ENCODE assay signal across 23 mouse cellular contexts in the genomic region with DNA sequence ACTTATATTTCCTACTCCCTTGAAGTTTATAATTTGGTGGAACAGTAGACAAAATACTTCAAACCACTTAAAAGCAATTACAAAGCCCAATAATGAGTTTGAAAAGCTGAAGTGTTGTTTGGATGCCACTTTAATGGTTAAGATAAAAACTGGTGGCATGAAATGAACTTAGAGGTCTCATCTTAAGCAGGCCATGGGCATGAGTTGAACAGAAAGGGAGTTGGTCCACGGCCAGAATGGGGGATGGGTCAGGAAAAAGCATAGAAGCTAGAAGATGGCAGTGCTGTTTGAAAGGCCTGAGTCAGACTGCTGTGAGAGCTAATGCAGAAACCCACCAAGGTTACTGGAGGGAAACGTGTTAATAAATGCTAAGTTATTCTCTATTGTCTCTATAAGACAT.
A peak's percentile ranks its signal among the peaks of the same experiment; 100 is the strongest.
DNase-seq lines count a peak whose midpoint lies in the region; ATAC-seq lines count a peak whose summit lies in the region.
"Had no signal": no experiment of that assay in that cellular context is flagged by ENCODE, and none has a peak within 500 bp of the region (broad histone marks: within the 10 kb centered on the region; RNA-seq: fewer than 3 reads in every experiment).

No protein-coding gene starts in this region.

- H3K9me3 ChIP-seq in forebrain, embryonic 16.5 days (ENCODE audit: control insufficient read depth, low read length): no peaks in the 10 kb centered on the region
- no peaks in the 10 kb centered on the region for H3K9me3 ChIP-seq in forebrain, embryonic 15.5 days
- no peaks in the 10 kb centered on the region for H3K9me3 ChIP-seq in midbrain, embryonic 11.5 days (ENCODE audit: control insufficient read depth, low read length)
- H3K9me3 ChIP-seq in midbrain, embryonic 15.5 days: no peaks in the 10 kb centered on the region
- H3K9me3 ChIP-seq: embryonic facial prominence, embryonic 12.5 days; heart, embryonic 13.5 days; hindbrain, embryonic 15.5 days; kidney, embryonic 15.5 days; liver, embryonic 12.5 days had no signal

- H3K4me1 ChIP-seq in forebrain, embryonic 16.5 days (replicated peaks; ENCODE audit: control insufficient read depth, insufficient read depth, low read length): no peaks in the 10 kb centered on the region
- H3K4me1 ChIP-seq in forebrain, embryonic 15.5 days: no peaks in the 10 kb centered on the region
- no peaks in the 10 kb centered on the region for H3K4me1 ChIP-seq in midbrain, embryonic 11.5 days (ENCODE audit: control insufficient read depth, insufficient read depth, low read length)
- H3K4me1 ChIP-seq in midbrain, embryonic 15.5 days: no peaks in the 10 kb centered on the region
- H3K4me1 ChIP-seq: embryonic facial prominence, embryonic 12.5 days; heart, embryonic 13.5 days; hindbrain, embryonic 15.5 days; kidney, embryonic 15.5 days; liver, embryonic 12.5 days had no signal

- H3K36me3 ChIP-seq in forebrain, embryonic 16.5 days (ENCODE audit: control insufficient read depth, insufficient read depth): no peaks in the 10 kb centered on the region
- no peaks in the 10 kb centered on the region for H3K36me3 ChIP-seq in forebrain, embryonic 15.5 days
- H3K36me3 ChIP-seq in midbrain, embryonic 11.5 days (ENCODE audit: control insufficient read depth, insufficient read depth, low read length): no peaks in the 10 kb centered on the region
- H3K36me3 ChIP-seq in midbrain, embryonic 15.5 days (replicated peaks): no peaks in the 10 kb centered on the region
- H3K36me3 ChIP-seq: embryonic facial prominence, embryonic 12.5 days; G1E; heart, embryonic 13.5 days; hindbrain, embryonic 15.5 days; kidney, embryonic 15.5 days; liver, embryonic 12.5 days had no signal

- no peaks in the 10 kb centered on the region for H3K27me3 ChIP-seq in forebrain, embryonic 16.5 days (replicated peaks; ENCODE audit: control insufficient read depth, insufficient read depth, low read length)
- no peaks in the 10 kb centered on the region for H3K27me3 ChIP-seq in forebrain, embryonic 15.5 days
- H3K27me3 ChIP-seq in midbrain, embryonic 11.5 days (ENCODE audit: control insufficient read depth, insufficient read depth, low read length): no peaks in the 10 kb centered on the region
- H3K27me3 ChIP-seq in midbrain, embryonic 15.5 days (replicated peaks): no peaks in the 10 kb centered on the region
- H3K27me3 ChIP-seq: embryonic facial prominence, embryonic 12.5 days; heart, embryonic 13.5 days; hindbrain, embryonic 15.5 days; kidney, embryonic 15.5 days; liver, embryonic 12.5 days had no signal

- H3K27ac ChIP-seq in forebrain, embryonic 16.5 days (ENCODE audit: low read length): no peak overlapping the region
- H3K27ac ChIP-seq in forebrain, embryonic 15.5 days (replicated peaks): no peak overlapping the region
- no peak overlapping the region for H3K27ac ChIP-seq in midbrain, embryonic 11.5 days (ENCODE audit: low read depth, low read length)
- H3K27ac ChIP-seq in midbrain, embryonic 15.5 days: no peak overlapping the region
- H3K27ac ChIP-seq: embryonic facial prominence, embryonic 12.5 days; heart, embryonic 13.5 days; hindbrain, embryonic 15.5 days; kidney, embryonic 15.5 days; liver, embryonic 12.5 days; macrophage had no signal

- H3K4me3 ChIP-seq in forebrain, embryonic 16.5 days (replicated peaks; ENCODE audit: low read length): no peak overlapping the region
- H3K4me3 ChIP-seq in forebrain, embryonic 15.5 days: no peak overlapping the region
- no peak overlapping the region for H3K4me3 ChIP-seq in midbrain, embryonic 11.5 days (ENCODE audit: low read depth, low read length)
- H3K4me3 ChIP-seq in midbrain, embryonic 15.5 days: no peak overlapping the region
- H3K4me3 ChIP-seq: embryonic facial prominence, embryonic 12.5 days; heart, embryonic 13.5 days; hindbrain, embryonic 15.5 days; kidney, embryonic 15.5 days; liver, embryonic 12.5 days had no signal

- no peak overlapping the region for H3K9ac ChIP-seq in forebrain, embryonic 16.5 days (replicated peaks; ENCODE audit: low read depth, low read length)
- no peak overlapping the region for H3K9ac ChIP-seq in forebrain, embryonic 15.5 days (replicated peaks)
- no peak overlapping the region for H3K9ac ChIP-seq in midbrain, embryonic 11.5 days (ENCODE audit: low read length)
- no peak overlapping the region for H3K9ac ChIP-seq in midbrain, embryonic 15.5 days
- H3K9ac ChIP-seq: embryonic facial prominence, embryonic 12.5 days; heart, embryonic 13.5 days; hindbrain, embryonic 15.5 days; kidney, embryonic 15.5 days; liver, embryonic 12.5 days; liver, postnatal 0 days had no signal

- DNase-seq in cerebellum, postnatal 14 days: peak; percentile 43 to 72
- DNase-seq in cerebellum, adult 9-11 months: no peak
- DNase-seq in midbrain, embryonic 11.5 days (ENCODE audit: low spot score, missing footprints): peak; percentile 69
- DNase-seq in right cerebral cortex, postnatal 4 days: peak; percentile 26
- DNase-seq in right cerebral cortex, postnatal 25 days: no peak
- DNase-seq: adrenal gland, adult 8-10 months; gastrocnemius, postnatal 10 days; heart, postnatal 10 days; kidney, adult 18-20 months; kidney, postnatal 25 days; liver, postnatal 0 days; thymus, postnatal 4 days had no signal

- WGBS in forebrain, embryonic 16.5 days: 50% methylated on average over 2 of the region's 2 CpGs
- 51% methylated on average over 2 of the region's 2 CpGs for WGBS in forebrain, embryonic 15.5 days
- 67% methylated on average over 2 of the region's 2 CpGs for WGBS in midbrain, embryonic 11.5 days
- WGBS in midbrain, embryonic 15.5 days: 62% methylated on average over 2 of the region's 2 CpGs

- no peak overlapping the region for H3K4me2 ChIP-seq in forebrain, embryonic 16.5 days (ENCODE audit: low read length)
- H3K4me2 ChIP-seq in forebrain, embryonic 15.5 days (replicated peaks): no peak overlapping the region
- H3K4me2 ChIP-seq in midbrain, embryonic 11.5 days: no peak overlapping the region
- H3K4me2 ChIP-seq in midbrain, embryonic 15.5 days: no peak overlapping the region
- H3K4me2 ChIP-seq: embryonic facial prominence, embryonic 12.5 days; heart, embryonic 13.5 days; hindbrain, embryonic 15.5 days; kidney, embryonic 15.5 days; liver, embryonic 12.5 days had no signal

- ATAC-seq in forebrain, embryonic 16.5 days: peak; percentile 55; the same call in 1 of the 2 replicates
- no peak for ATAC-seq in forebrain, embryonic 15.5 days (replicated peaks)
- no peak for ATAC-seq in midbrain, embryonic 11.5 days (ENCODE audit: low FRiP score)
- no peak for ATAC-seq in midbrain, embryonic 15.5 days (replicated peaks)
- ATAC-seq: liver, embryonic 12.5 days; liver, postnatal 0 days; lung, postnatal 0 days had no signal

Comparison
In these comparisons a context has a peak if more than half of its experiments do, and no peak if none do; other contexts are left out.
1. DNase-seq: peak in cerebellum, postnatal 14 days (2 of 2), midbrain, embryonic 11.5 days (single experiment) and right cerebral cortex, postnatal 4 days (single experiment); none in cerebellum, adult 9-11 months (single experiment) and right cerebral cortex, postnatal 25 days (single experiment).